Mouse (Mus musculus) gastrocnemius, adult 8-10 months (tissue): ENCODE measurements at regions not wholly inside any gene's neighbourhood (a gene's known extent, or its start where the extent isn't known, plus 50 kb on each side); places are given as distances from the start of the nearest gene placed in this dataset.

Experiments used
- DNase-seq, 2 experiments: peaks; one replicate each; pipeline ENCODE4 v3.0.0; 2022; ENCODE audit warnings: low spot score in 2 of 2

- DNase-seq = no peak
These were observed 232.9 kb downstream of the Csl start for GRCm38 (mm10) chr10:99526561-99526960.

DNA sequence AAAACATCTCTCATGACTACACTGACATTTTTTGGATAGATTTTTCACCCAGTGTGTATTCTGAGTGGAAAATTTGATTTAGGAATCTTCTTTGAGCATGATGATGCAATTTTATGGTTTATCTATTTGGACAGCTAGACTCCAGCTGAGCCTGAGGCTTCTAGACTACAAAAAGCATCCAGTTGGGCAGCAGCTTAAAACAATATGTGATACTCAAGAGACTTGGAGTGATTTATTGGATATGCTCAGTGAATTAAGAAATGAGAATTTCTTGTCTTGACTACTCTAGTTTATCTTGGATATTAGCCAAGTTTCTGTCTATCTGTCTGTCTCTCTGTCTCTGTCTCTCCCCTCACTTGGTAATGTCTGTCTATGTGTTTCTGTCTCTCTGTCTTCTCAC is 228.4 kb downstream of the Csl start:
- no peak for DNase-seq

DNA sequence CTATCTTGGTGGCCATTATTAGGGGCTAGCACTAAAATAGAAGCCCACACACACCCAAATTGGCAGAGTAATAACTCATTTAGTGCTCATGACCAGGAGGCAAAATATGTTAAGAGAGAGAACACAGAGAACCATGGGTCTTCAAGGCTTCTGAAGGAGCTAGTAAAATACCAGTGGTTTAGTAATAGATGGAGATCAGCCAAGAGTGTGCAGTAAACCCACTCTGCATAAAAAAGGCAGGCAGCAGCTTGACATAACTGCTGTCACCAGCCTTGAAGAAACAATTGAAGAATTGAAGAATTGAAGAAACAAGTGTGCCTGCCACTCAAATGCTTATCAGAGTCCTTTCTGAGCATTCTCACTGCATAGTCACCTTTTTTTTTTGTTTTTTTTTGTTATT is 227.9 kb downstream of the Csl start:
- no peak for DNase-seq

- DNase-seq = no peak
These were observed 227.5 kb downstream of the Csl start for GRCm38 (mm10) chr10:99531992-99532391.

GRCm38 (mm10) chr10:99532697-99533119 is 226.8 kb downstream of the Csl start:
- DNase-seq = no peak

GRCm38 (mm10) chr10:99533468-99533867 is 226.0 kb downstream of the Csl start:
- DNase-seq = no peak

DNA sequence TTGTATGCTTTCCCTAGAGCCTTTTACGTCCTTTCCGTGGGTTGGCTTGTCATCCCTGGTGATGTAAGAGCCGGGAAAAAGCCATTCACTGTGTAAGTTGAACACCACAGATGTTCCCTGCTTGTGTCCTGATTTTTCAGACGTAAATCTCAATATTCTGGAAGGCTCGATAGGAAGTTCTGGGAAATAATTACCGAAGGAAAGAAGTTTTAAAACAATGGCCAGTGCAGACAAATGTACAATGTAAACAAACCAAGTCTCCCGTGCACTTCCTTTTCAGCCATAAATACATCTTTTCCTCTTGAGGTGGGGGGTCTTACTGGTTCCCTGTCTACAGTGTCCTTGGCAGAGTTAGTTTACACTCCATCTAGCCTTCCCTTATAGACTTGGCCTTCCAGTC is 225.2 kb downstream of the Csl start:
- no peak for DNase-seq

- no peak for DNase-seq
These were observed 220.8 kb downstream of the Csl start for GRCm38 (mm10) chr10:99538639-99539038.

DNA sequence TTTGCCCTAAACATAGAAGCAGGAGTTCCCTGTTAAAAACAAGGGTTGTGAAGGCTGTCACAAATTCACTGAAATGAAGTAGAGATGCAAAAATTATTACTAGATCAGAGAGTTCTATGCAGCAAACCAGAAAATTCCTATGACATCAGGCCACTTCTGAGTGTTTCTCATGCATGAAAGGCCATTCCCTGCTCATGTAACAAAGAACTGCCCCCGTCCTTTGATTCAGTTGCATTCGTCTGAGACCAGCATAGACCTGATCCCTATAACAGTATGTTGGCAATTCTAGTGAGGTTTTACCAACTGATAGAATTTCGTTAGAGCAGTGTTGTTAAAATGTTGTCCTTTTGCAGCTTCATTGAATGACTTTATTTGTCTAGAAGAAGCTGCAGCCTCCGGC is 207.1 kb downstream of the Csl start:
- DNase-seq = no peak

GRCm38 (mm10) chr10:99552836-99553540 is 206.5 kb downstream of the Csl start:
- DNase-seq = no peak

DNA sequence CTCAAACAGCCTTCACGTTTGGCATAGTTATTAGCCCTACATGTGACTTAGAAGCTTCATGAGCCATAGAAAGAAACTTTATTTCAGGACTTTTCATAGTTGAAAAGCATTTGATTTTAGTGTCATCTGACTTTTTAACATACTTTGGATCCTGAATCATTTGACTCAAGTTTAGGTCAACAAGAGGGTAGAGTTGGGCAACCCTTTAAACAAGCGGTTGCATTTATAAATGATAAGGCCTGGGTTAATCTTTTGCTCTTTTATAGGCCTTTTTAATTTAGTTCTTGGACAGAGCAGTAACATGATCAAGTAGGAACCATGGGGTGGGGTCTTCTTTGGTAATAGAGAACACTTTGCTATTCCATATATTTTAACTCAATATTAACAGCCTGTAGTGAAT is 204.4 kb downstream of the Csl start:
- no peak for DNase-seq

- DNase-seq = no peak
These were observed 203.7 kb downstream of the Csl start for GRCm38 (mm10) chr10:99555658-99556352.

DNA sequence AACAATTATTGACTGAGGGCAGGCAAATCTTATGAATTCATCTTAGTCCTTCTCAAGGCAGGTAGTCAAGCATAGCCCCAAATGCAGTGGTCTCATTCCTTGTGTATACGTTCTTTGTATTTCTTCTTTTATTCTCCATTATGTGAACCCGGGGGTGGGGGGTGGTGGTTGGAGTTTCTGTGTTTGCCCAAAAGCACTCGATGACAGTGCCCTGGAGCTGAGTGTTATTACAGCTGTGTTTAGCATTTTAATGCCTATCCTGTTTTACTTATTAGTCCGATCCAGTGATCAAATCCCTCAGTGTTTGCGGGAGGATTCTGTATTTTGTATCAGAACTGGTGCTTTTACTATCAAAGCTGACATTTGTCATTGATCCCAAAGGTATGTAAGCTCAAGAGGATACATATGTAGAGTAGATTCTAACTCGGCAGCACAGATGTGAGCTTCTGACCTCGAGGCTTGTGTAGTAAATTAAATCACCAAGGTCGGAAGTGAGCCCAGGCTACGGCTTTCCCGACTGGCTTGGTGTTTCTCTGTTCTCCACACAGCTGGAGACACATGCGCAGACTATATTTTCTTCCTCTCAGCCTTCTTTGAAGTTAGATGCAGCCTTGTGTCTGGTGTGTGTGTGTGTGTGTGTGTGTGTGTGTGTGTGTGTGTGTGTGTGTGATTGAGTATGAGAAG is 203.0 kb downstream of the Csl start:
- DNase-seq = no peak

- no peak for DNase-seq
These were observed 200.8 kb downstream of the Csl start for GRCm38 (mm10) chr10:99558656-99559055.

DNA sequence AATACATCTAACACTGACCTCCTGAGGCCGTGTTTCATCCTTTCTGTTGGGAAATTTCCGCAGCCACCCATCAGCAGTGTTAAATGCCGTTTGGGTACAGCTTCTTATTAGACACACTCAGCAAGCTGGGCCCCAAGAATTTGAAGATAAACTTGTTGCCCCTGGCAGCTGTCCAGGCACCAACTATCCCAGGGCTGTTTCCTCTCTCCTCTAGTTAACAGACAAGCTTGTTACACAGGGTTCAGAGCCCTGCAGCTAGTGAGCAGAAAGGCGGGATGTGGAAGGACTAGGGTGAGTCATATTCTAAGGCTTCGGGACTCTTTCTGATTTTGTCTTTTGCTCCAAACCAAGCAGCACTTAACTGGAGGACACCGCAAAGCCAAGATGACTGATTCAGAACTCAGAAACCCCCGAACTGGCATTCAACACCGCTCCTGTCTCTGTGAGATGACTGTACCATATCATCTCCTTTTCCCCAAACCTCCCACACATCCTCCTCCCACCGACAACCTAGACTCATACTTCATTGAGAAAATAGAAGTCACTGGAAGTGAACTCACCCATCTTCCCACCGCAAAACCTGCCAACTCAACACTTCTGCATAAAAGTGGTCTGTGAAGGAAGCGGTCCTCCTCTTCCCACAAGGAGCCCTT is 198.2 kb downstream of the Csl start:
- DNase-seq = no peak

DNA sequence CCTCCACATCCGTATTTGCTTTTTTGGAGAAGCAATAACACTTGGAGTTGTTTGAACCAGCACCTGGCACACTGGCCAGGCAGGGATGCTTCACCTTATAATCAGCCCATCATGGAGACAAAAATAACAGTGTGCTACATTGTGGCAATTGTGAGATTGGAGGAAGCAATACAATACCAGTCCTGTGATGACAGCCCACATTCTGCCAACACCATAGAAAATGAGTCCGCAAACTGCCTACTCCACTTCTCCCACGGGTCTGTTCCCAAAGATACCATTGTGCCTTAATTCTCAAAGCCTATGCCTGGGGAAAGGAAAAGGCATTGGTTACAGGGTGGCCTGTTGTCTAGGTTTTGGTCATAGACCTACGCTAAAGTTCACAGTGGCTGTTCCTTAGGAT is 194.9 kb downstream of the Csl start:
- DNase-seq = no peak

DNA sequence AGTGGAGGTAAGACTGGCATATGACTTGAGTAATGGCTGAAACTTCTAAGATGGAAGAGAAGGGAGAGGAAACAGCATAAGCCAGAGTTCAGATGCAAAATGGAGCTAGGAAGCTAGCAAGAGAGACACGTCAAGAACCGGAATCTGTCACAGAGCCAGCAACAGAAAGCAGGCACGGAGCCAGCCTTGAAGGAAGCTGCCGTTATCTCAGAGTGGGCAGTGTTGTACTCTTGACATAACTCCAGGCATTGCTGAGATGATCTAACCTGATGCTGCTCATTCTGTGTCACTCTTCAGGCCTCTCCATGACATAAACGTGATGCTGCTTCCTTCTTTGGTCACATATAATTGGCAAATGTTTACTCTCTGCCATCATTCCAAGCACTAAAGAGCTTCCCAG is 191.0 kb downstream of the Csl start:
- DNase-seq = no peak

GRCm38 (mm10) chr10:99570190-99570589 is 189.3 kb downstream of the Csl start:
- no peak for DNase-seq

GRCm38 (mm10) chr10:99573997-99574396 is 185.5 kb downstream of the Csl start:
- no peak for DNase-seq

DNA sequence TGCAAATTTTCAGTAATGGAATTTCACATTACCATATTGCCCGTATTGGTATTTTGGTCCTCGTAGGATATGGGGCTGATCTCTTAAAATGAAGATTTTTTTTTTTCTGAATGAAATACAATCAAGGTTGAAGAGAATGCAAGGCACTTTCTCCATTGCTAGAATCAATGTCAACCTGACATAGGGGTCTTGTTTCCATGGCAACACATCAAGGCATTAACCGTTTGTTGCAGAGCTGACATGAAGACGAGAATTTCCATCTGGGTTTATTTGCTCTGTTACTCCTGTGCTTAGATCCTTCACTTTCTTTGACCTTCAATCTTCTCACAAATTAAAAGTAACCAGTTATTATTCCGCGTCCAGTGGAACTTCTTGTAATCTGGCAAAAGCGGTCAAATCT is 184.2 kb downstream of the Csl start:
- no peak for DNase-seq

- no peak for DNase-seq
These were observed 183.2 kb downstream of the Csl start for GRCm38 (mm10) chr10:99576301-99576700.

GRCm38 (mm10) chr10:99577041-99577681 is 182.3 kb downstream of the Csl start:
- no peak for DNase-seq
